Mouse (Mus musculus): ENCODE data around the gene Gdnf.
A peak's percentile ranks its signal among the peaks of the same experiment; 100 is the strongest.

Gene Gdnf

GRCm38 (mm10) chr15:7810556-7811252 lies at the start of gene Gdnf:
Gene Gdnf, plus strand, starts transcription at chr15:7810846.
- DNase-seq (ENCODE audit: low read depth), result peak; percentile 66

GRCm38 (mm10) chr15:7767166-7767565 lies 43.5 kb upstream of the Gdnf start:
- no peak for DNase-seq (ENCODE audit: low read depth)

- no peak for DNase-seq (ENCODE audit: low read depth)
Observed at GRCm38 (mm10) chr15:7772983-7773382, 37.7 kb upstream of the Gdnf start.

GRCm38 (mm10) chr15:7781517-7781916 lies 29.1 kb upstream of the Gdnf start:
- DNase-seq (ENCODE audit: low read depth), result no peak

- peak; percentile 79 for DNase-seq (ENCODE audit: low read depth)
Observed at GRCm38 (mm10) chr15:7809841-7810391, 730 bp upstream of the Gdnf start.

- DNase-seq (ENCODE audit: low read depth), result peak; percentile 62
Observed at GRCm38 (mm10) chr15:7811253-7811625, 593 bp downstream of the Gdnf start.

GRCm38 (mm10) chr15:7811856-7812733 lies 1.4 kb downstream of the Gdnf start:
- peak; percentile 46 for DNase-seq (ENCODE audit: low read depth)

GRCm38 (mm10) chr15:7812872-7813530 lies 2.4 kb downstream of the Gdnf start:
- peak; percentile 93 for DNase-seq (ENCODE audit: low read depth)

- DNase-seq (ENCODE audit: low read depth), result peak; percentile 63
Observed at GRCm38 (mm10) chr15:7813531-7814370, 3.1 kb downstream of the Gdnf start.

GRCm38 (mm10) chr15:7814371-7814680 lies 3.7 kb downstream of the Gdnf start:
- DNase-seq (ENCODE audit: low read depth), result peak; percentile 11

GRCm38 (mm10) chr15:7814917-7815316 lies 4.3 kb downstream of the Gdnf start:
- no peak for DNase-seq (ENCODE audit: low read depth)

GRCm38 (mm10) chr15:7815521-7815944 lies 4.9 kb downstream of the Gdnf start:
- DNase-seq (ENCODE audit: low read depth), result no peak

- DNase-seq (ENCODE audit: low read depth), result no peak
Observed at GRCm38 (mm10) chr15:7823886-7824285, 13.2 kb downstream of the Gdnf start.

- DNase-seq (ENCODE audit: low read depth), result no peak
Observed at GRCm38 (mm10) chr15:7825530-7825929, 14.9 kb downstream of the Gdnf start.

GRCm38 (mm10) chr15:7835404-7835803 lies 24.8 kb downstream of the Gdnf start:
- DNase-seq (ENCODE audit: low read depth), result no peak

GRCm38 (mm10) chr15:7838060-7838920 lies 27.6 kb downstream of the Gdnf start:
- DNase-seq (ENCODE audit: low read depth), result peak; percentile 89

- DNase-seq (ENCODE audit: low read depth), result peak; percentile 72
Observed at GRCm38 (mm10) chr15:7838921-7839309, 28.3 kb downstream of the Gdnf start.

GRCm38 (mm10) chr15:7841664-7842063 lies 31.0 kb downstream of the Gdnf start:
- no peak for DNase-seq (ENCODE audit: low read depth)

GRCm38 (mm10) chr15:7842398-7842797 lies 31.8 kb downstream of the Gdnf start:
- no peak for DNase-seq (ENCODE audit: low read depth)

- DNase-seq (ENCODE audit: low read depth), result no peak
Observed at GRCm38 (mm10) chr15:7857418-7857817, 46.8 kb downstream of the Gdnf start.

GRCm38 (mm10) chr15:7858841-7859240 lies 48.2 kb downstream of the Gdnf start:
- peak; percentile 21 for DNase-seq (ENCODE audit: low read depth)
